In genomic region chr6:50924571-50924970, GRCm38 (mm10) we compare ENCODE assay signal across 19 mouse cellular contexts.
DNase-seq lines count a peak whose midpoint lies in the region; ATAC-seq lines count a peak whose summit lies in the region.
"Had no signal": no experiment of that assay in that cellular context is flagged by ENCODE, and none has a peak within 500 bp of the region (broad histone marks: within the 10 kb centered on the region; RNA-seq: fewer than 3 reads in every experiment).

No protein-coding gene starts in this region.

- 47% methylated on average over 5 of the region's 5 CpGs for WGBS in forebrain, embryonic 16.5 days
- 52% methylated on average over 5 of the region's 5 CpGs for WGBS in forebrain, embryonic 11.5 days
- 50% methylated on average over 5 of the region's 5 CpGs for WGBS in midbrain, embryonic 10.5 days
- 51% methylated on average over 5 of the region's 5 CpGs for WGBS in midbrain, embryonic 15.5 days
- 17% methylated on average over 5 of the region's 5 CpGs for WGBS in embryonic facial prominence, embryonic 11.5 days
- WGBS in limb, embryonic 10.5 days = 16% methylated on average over 5 of the region's 5 CpGs

- no peak overlapping the region for H3K9ac ChIP-seq in forebrain, embryonic 16.5 days (replicated peaks; ENCODE audit: low read depth, low read length)
- H3K9ac ChIP-seq in forebrain, embryonic 11.5 days (ENCODE audit: low read length) = no peak overlapping the region
- H3K9ac ChIP-seq in midbrain, embryonic 15.5 days = no peak overlapping the region
- peak overlapping the region; percentile 19; the same call in 1 of the 2 replicates for H3K9ac ChIP-seq in embryonic facial prominence, embryonic 11.5 days (replicated peaks; ENCODE audit: low read length)
- H3K9ac ChIP-seq: heart, embryonic 12.5 days; liver, embryonic 12.5 days; lung, embryonic 15.5 days; stomach, embryonic 15.5 days had no signal

- DNase-seq in forebrain, embryonic 11.5 days (ENCODE audit: low spot score) = no peak
- no peak for DNase-seq in midbrain, embryonic 10.5 days (ENCODE audit: low spot score)
- DNase-seq in embryonic facial prominence, embryonic 11.5 days (ENCODE audit: low spot score) = peak; percentile 52
- no peak for DNase-seq in limb, embryonic 10.5 days (ENCODE audit: low spot score)
- no peak for DNase-seq in right cerebral cortex, postnatal 14 days
- DNase-seq: cerebellum, postnatal 10 days; heart, postnatal 4 days; left cerebral cortex, postnatal 4 days; right cerebral cortex, adult 18-20 months; spleen, adult 18-20 months; thymus, postnatal 25 days had no signal

- 0 out of 2 replicates have a peak, but pooled peaks cover 4% of the 10 kb centered on the region for H3K9me3 ChIP-seq in forebrain, embryonic 16.5 days (ENCODE audit: control insufficient read depth, low read length)
- no peaks in the 10 kb centered on the region for H3K9me3 ChIP-seq in forebrain, embryonic 11.5 days (ENCODE audit: control insufficient read depth, low read length)
- H3K9me3 ChIP-seq in midbrain, embryonic 10.5 days (replicated peaks) = peaks cover 4% of the 10 kb centered on the region
- H3K9me3 ChIP-seq in midbrain, embryonic 15.5 days = no peaks in the 10 kb centered on the region
- no peaks in the 10 kb centered on the region for H3K9me3 ChIP-seq in embryonic facial prominence, embryonic 11.5 days (replicated peaks; ENCODE audit: control insufficient read depth, low read length)
- H3K9me3 ChIP-seq in limb, embryonic 10.5 days (replicated peaks) = no peaks in the 10 kb centered on the region
- H3K9me3 ChIP-seq: lung, embryonic 15.5 days; stomach, embryonic 15.5 days had no signal

- no peak overlapping the region for H3K27ac ChIP-seq in forebrain, embryonic 16.5 days (ENCODE audit: low read length)
- H3K27ac ChIP-seq in forebrain, embryonic 11.5 days (ENCODE audit: low read depth, low read length) = no peak overlapping the region
- 0 out of 2 replicates have a peak overlapping the region, but pooled peaks have one; percentile 13 for H3K27ac ChIP-seq in midbrain, embryonic 10.5 days (replicated peaks)
- no peak overlapping the region for H3K27ac ChIP-seq in midbrain, embryonic 15.5 days
- peak overlapping the region; percentile 66 for H3K27ac ChIP-seq in embryonic facial prominence, embryonic 11.5 days (replicated peaks; ENCODE audit: low read depth, low read length)
- H3K27ac ChIP-seq in limb, embryonic 10.5 days = peak overlapping the region; percentile 61
- H3K27ac ChIP-seq: liver, embryonic 12.5 days; lung, embryonic 15.5 days; stomach, embryonic 15.5 days had no signal

- no peak overlapping the region for H3K4me2 ChIP-seq in forebrain, embryonic 16.5 days (ENCODE audit: low read length)
- no peak overlapping the region for H3K4me2 ChIP-seq in forebrain, embryonic 11.5 days (ENCODE audit: low read depth, low read length, severe bottlenecking)
- H3K4me2 ChIP-seq in midbrain, embryonic 15.5 days = no peak overlapping the region
- no peak overlapping the region for H3K4me2 ChIP-seq in embryonic facial prominence, embryonic 11.5 days (ENCODE audit: low read depth, low read length)
- H3K4me2 ChIP-seq: heart, embryonic 12.5 days; liver, embryonic 12.5 days; lung, embryonic 15.5 days; stomach, embryonic 15.5 days had no signal

- no peaks in the 10 kb centered on the region; the same call in 1 of the 2 replicates for H3K4me1 ChIP-seq in forebrain, embryonic 16.5 days (replicated peaks; ENCODE audit: control insufficient read depth, insufficient read depth, low read length)
- peaks cover 4% of the 10 kb centered on the region; the same call in 1 of the 2 replicates for H3K4me1 ChIP-seq in forebrain, embryonic 11.5 days (replicated peaks; ENCODE audit: control insufficient read depth, insufficient read depth, low read length)
- H3K4me1 ChIP-seq in midbrain, embryonic 10.5 days = peaks cover 13% of the 10 kb centered on the region
- peaks cover 4% of the 10 kb centered on the region; the same call in 1 of the 2 replicates for H3K4me1 ChIP-seq in midbrain, embryonic 15.5 days
- H3K4me1 ChIP-seq in embryonic facial prominence, embryonic 11.5 days (ENCODE audit: control insufficient read depth, insufficient read depth, low read length) = no peaks in the 10 kb centered on the region
- peaks cover 32% of the 10 kb centered on the region for H3K4me1 ChIP-seq in limb, embryonic 10.5 days
- H3K4me1 ChIP-seq: liver, embryonic 12.5 days; lung, embryonic 15.5 days; stomach, embryonic 15.5 days had no signal

- H3K4me3 ChIP-seq in forebrain, embryonic 16.5 days (replicated peaks; ENCODE audit: low read length) = no peak overlapping the region
- H3K4me3 ChIP-seq in forebrain, embryonic 11.5 days (ENCODE audit: low read depth, low read length) = no peak overlapping the region
- no peak overlapping the region for H3K4me3 ChIP-seq in midbrain, embryonic 10.5 days
- H3K4me3 ChIP-seq in midbrain, embryonic 15.5 days = no peak overlapping the region
- no peak overlapping the region for H3K4me3 ChIP-seq in embryonic facial prominence, embryonic 11.5 days (ENCODE audit: low read depth, low read length)
- H3K4me3 ChIP-seq in limb, embryonic 10.5 days = no peak overlapping the region
- H3K4me3 ChIP-seq: erythroblast, embryonic 14.5 days; heart, embryonic 12.5 days; liver, embryonic 12.5 days; lung, embryonic 15.5 days; stomach, embryonic 15.5 days had no signal

- no peaks in the 10 kb centered on the region for H3K27me3 ChIP-seq in forebrain, embryonic 16.5 days (replicated peaks; ENCODE audit: control insufficient read depth, insufficient read depth, low read length)
- no peaks in the 10 kb centered on the region for H3K27me3 ChIP-seq in forebrain, embryonic 11.5 days (ENCODE audit: control insufficient read depth, insufficient read depth, low read length)
- no peaks in the 10 kb centered on the region for H3K27me3 ChIP-seq in midbrain, embryonic 10.5 days (ENCODE audit: low read depth, poor library complexity, severe bottlenecking)
- no peaks in the 10 kb centered on the region for H3K27me3 ChIP-seq in midbrain, embryonic 15.5 days (replicated peaks)
- no peaks in the 10 kb centered on the region for H3K27me3 ChIP-seq in embryonic facial prominence, embryonic 11.5 days (ENCODE audit: control insufficient read depth, insufficient read depth, low read length)
- H3K27me3 ChIP-seq in limb, embryonic 10.5 days (ENCODE audit: low read depth, poor library complexity, severe bottlenecking) = 0 out of 2 replicates have a peak, but pooled peaks cover 8% of the 10 kb centered on the region

- H3K36me3 ChIP-seq in forebrain, embryonic 16.5 days (ENCODE audit: control insufficient read depth, insufficient read depth) = no peaks in the 10 kb centered on the region
- H3K36me3 ChIP-seq in forebrain, embryonic 11.5 days (ENCODE audit: control insufficient read depth, insufficient read depth, low read length) = no peaks in the 10 kb centered on the region
- H3K36me3 ChIP-seq in midbrain, embryonic 10.5 days = no peaks in the 10 kb centered on the region
- no peaks in the 10 kb centered on the region for H3K36me3 ChIP-seq in midbrain, embryonic 15.5 days (replicated peaks)
- H3K36me3 ChIP-seq in embryonic facial prominence, embryonic 11.5 days (replicated peaks; ENCODE audit: control insufficient read depth, insufficient read depth, low read depth, low read length) = no peaks in the 10 kb centered on the region
- H3K36me3 ChIP-seq in limb, embryonic 10.5 days = no peaks in the 10 kb centered on the region
- H3K36me3 ChIP-seq: heart, embryonic 12.5 days; liver, embryonic 12.5 days; lung, embryonic 15.5 days; stomach, embryonic 15.5 days had no signal

- peak; percentile 23; the same call in 1 of the 2 replicates for ATAC-seq in forebrain, embryonic 16.5 days
- no peak for ATAC-seq in forebrain, embryonic 11.5 days (replicated peaks; ENCODE audit: low FRiP score)
- ATAC-seq in midbrain, embryonic 15.5 days (replicated peaks) = no peak
- ATAC-seq in embryonic facial prominence, embryonic 11.5 days (replicated peaks; ENCODE audit: insufficient number of reproducible peaks, low FRiP score, low TSS enrichment, low read depth) = 0 out of 2 replicates have a peak, but pooled peaks have one; percentile 6
- ATAC-seq: activated CD4-positive, CD25-positive, alpha-beta regulatory T cell, adult 4 months; liver, embryonic 12.5 days had no signal

Comparison
In these comparisons a context has a peak if more than half of its experiments do, and no peak if none do; other contexts are left out.
1. ATAC-seq: peak in forebrain, embryonic 16.5 days (single experiment) and embryonic facial prominence, embryonic 11.5 days (single experiment); none in forebrain, embryonic 11.5 days (single experiment) and midbrain, embryonic 15.5 days (single experiment).
2. H3K27ac ChIP-seq: peak in midbrain, embryonic 10.5 days (single experiment), embryonic facial prominence, embryonic 11.5 days (single experiment) and limb, embryonic 10.5 days (single experiment); none in forebrain, embryonic 16.5 days (single experiment), forebrain, embryonic 11.5 days (single experiment) and midbrain, embryonic 15.5 days (single experiment).